Mouse (Mus musculus): ENCODE data around the gene Riok2. TPM values are rescaled to one million over a fixed set of nuclear protein-coding genes. Genes with fewer than 3 reads are reported as not detected.

Riok2 gene
- polyA plus RNA-seq, 1 experiment from 2014 or later, result 27.5 TPM

Other genes starting within 250 kb of the Riok2 start
- gene Lix1, start 28.4 kb downstream of the Riok2 start, polyA plus RNA-seq (2016; fragmentation: Nextera tagmentation; extraction: Ambion mirVana), result 20.3 and 26.8 TPM in 2 replicates